Mouse (Mus musculus): ENCODE measurements at regions not wholly inside any gene's neighbourhood (a gene's known extent, or its start where the extent isn't known, plus 50 kb on each side); places are given as distances from the start of the nearest gene placed in this dataset.

- TF ChIP-seq GATA1 (IDR thresholded peaks at IDR 0.05; ENCODE audit: low read length) (no peak), TAL1 (IDR thresholded peaks at IDR 0.05; ENCODE audit: low read length) (no peak)
Observed at GRCm38 (mm10) chr8:89279844-89280243, 235.9 kb upstream of the Sall1 start.

Data from erythroblast, embryonic 14.5 days (primary cell).